Mouse (Mus musculus) ES-E14 (cell line): ENCODE results near the gene Vash1.

ENCODE experiments used
- CHD2 ChIP-seq: IDR thresholded peaks from 2 replicates; pipeline ENCODE4 v1.6.1; 2014; ENCODE audit warnings: mild to moderate bottlenecking, low read depth, low read length, inconsistent platforms
- HCFC1 ChIP-seq: IDR thresholded peaks from 2 replicates; pipeline ENCODE4 v1.6.1; 2012; ENCODE audit warnings: low read length, inconsistent platforms, borderline replicate concordance; ENCODE audit not compliant: insufficient read depth
- MAFK ChIP-seq: IDR thresholded peaks from 2 replicates; pipeline ENCODE4 v1.6.1; 2014; ENCODE audit warnings: mild to moderate bottlenecking, low read depth, low read length, inconsistent platforms; ENCODE audit not compliant: insufficient read depth
- ZC3H11A ChIP-seq: IDR thresholded peaks from 2 replicates; pipeline ENCODE4 v1.6.1; 2012; ENCODE audit warnings: low read depth, mild to moderate bottlenecking, inconsistent platforms, low read length, borderline replicate concordance
- ZNF384 ChIP-seq: IDR thresholded peaks from 2 replicates; pipeline ENCODE4 v1.6.1; 2012; ENCODE audit warnings: low read depth, low read length, inconsistent platforms

GRCm38 (mm10) chr12:86721453-86721852 lies 43.0 kb downstream of the Vash1 start:
- TF ChIP-seq MAFK (no peak), CHD2 (no peak), ZC3H11A (no peak), HCFC1 (no peak), ZNF384 (no peak)
